Mouse (Mus musculus): Measurements from ENCODE around the gene Tec.

DNA sequence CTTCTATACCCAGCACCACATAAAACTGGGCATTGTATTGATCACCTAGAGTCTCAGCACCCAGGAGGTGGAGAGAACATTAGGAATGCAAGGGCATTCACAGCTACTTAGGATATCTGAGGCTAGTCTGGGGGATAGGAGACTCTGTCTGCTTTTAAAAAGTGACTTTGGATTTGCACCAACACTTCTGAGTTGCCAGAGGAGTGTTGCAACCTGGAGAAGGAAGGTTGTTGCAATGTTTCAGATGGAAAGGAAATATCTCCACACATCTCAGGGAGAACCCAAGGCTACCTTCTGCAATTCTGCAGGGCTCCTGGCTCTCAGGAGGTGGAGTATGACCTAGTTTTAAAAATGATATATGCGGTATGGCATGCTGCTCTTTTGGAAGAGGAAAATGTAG lies 42.1 kb upstream of the Tec start:
- TF ChIP-seq POLR2A (IDR thresholded peaks at IDR 0.05; ENCODE audit: borderline replicate concordance, extremely low read depth, insufficient read depth, insufficient read length, poor library complexity, severe bottlenecking) = no peak
- TF ChIP-seq CTCF (IDR thresholded peaks at IDR 0.05; ENCODE audit: borderline replicate concordance, extremely low read depth, insufficient read depth, insufficient read length) = no peak
